Mouse (Mus musculus) heart, embryonic 10.5 days (tissue): ENCODE measurements around the gene Nab2. TPM values are rescaled to one million over a fixed set of nuclear protein-coding genes. Genes with fewer than 3 reads are reported as not detected.

ENCODE experiments used
- DNase-seq: peaks from one replicate; pipeline ENCODE4 v3.0.0-alpha.2; 2017; ENCODE audit warnings: low spot score
- H3K27ac ChIP-seq: fragments of 300-500 bp; sonication (generic); 2 replicates; pipeline ENCODE4 v1.5.1; 2016; ENCODE audit warnings: mild to moderate bottlenecking
- H3K27me3 ChIP-seq: fragments of 300-500 bp; sonication (generic); 2 replicates; pipeline ENCODE4 v1.6.1; 2016; ENCODE audit warnings: mild to moderate bottlenecking; ENCODE audit not compliant: poor library complexity, insufficient read depth, severe bottlenecking
- H3K36me3 ChIP-seq: fragments of 300-500 bp; sonication (generic); 2 replicates; pipeline ENCODE4 v1.6.1; 2016; ENCODE audit warnings: mild to moderate bottlenecking, moderate library complexity
- H3K4me1 ChIP-seq: fragments of 300-500 bp; sonication (generic); 2 replicates; pipeline ENCODE4 v1.6.1; 2016; ENCODE audit warnings: mild to moderate bottlenecking
- H3K4me3 ChIP-seq: fragments of 300-500 bp; sonication (generic); 2 replicates; pipeline ENCODE4 v1.5.1; 2016; ENCODE audit warnings: mild to moderate bottlenecking, moderate library complexity
- H3K9me3 ChIP-seq: fragments of 300-500 bp; sonication (generic); 2 replicates; pipeline ENCODE4 v1.6.1; 2016; ENCODE audit warnings: mild to moderate bottlenecking, moderate library complexity
- WGBS: fragments of 180-500 bp; shearing (Covaris S2); methylation state at CpG from one replicate; pipeline ENCODE4 v1.1.7; 2016; 5-methylcytosine and 5-hydroxymethylcytosine counted together
- polyA plus RNA-seq: library from polyadenylated mRNA; unstranded; fragments of >200 nt; fragmentation: Nextera tagmentation; extraction: Ambion mirVana; gene quantifications from 2 replicates; pipeline ENCODE4 v1.2.1, GENCODE M21; 2016

The Nab2 gene
- polyA plus RNA-seq, 1 experiment from 2014 or later: 12.6 TPM

DNA sequence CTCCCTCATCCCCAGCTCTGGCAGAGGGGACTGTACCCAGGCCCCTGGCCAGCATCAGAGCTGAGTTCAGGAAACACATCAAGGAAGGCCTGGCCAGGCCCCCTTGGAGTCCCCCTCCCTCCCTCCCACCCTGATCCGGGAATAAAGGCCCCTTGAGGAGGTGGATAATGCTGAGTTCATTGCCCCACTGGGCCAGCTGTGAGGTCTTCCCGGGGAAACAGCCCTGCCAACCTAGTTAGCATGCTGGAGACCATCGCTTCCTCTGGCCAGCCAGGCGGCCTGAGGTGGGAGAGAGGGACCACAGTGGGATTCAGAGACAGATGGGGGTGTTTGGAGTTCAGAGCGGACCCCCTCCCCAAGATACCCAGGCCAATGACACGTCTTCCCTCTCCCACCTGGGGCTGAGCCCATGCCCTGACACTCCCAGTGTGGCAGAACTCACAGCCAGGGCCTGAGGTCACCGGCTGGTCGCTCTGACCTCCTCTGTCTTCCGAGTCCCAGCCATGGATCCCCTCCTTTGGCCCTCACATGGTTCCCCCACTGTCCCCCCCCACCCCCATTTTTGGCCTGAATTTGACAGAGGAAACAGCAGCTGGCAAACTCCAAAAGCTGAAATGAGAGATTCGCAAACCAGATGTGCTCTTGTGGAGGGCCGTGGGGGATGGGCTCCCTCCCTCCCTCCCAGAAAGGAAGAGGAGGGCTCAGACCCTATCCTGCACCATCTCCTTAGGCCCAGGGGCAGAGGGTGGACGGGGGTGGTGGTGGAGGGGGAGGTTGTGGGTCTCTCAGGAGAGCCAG lies 53.9 kb downstream of the Nab2 start:
- 28% methylated on average over 12 of the region's 12 CpGs for WGBS
- Histone ChIP-seq H3K4me3 (peak overlapping the region; percentile 36), H3K27ac (peak overlapping the region; percentile 82), H3K4me1 (peaks cover 82% of the 10 kb centered on the region), H3K9me3 (no peaks in the 10 kb centered on the region), H3K27me3 (0 out of 2 replicates have a peak, but pooled peaks cover 4% of the 10 kb centered on the region), H3K36me3 (peaks cover 35% of the 10 kb centered on the region)
- DNase-seq: no peak

- Histone ChIP-seq H3K9me3 (no peaks in the 10 kb centered on the region), H3K4me1 (peaks cover 61% of the 10 kb centered on the region), H3K27me3 (no peaks in the 10 kb centered on the region), H3K4me3 (no peak overlapping the region), H3K27ac (peak overlapping the region; percentile 19; the same call in 1 of the 2 replicates), H3K36me3 (peaks cover 56% of the 10 kb centered on the region)
- WGBS: 61% methylated on average over 14 of the region's 14 CpGs
- DNase-seq: no peak
Measured at GRCm38 (mm10) chr10:127612079-127612775, 56.1 kb downstream of the Nab2 start.

Other genes starting within 250 kb of the Nab2 start
- 0.22 and 0.84 TPM in 2 replicates for gene Stac3, start 166.9 kb downstream of the Nab2 start, polyA plus RNA-seq
- gene Ndufa4l2, start 153.6 kb downstream of the Nab2 start, polyA plus RNA-seq: 7.8 and 9.0 TPM in 2 replicates
- gene Shmt2, start 146.1 kb downstream of the Nab2 start, polyA plus RNA-seq: 101 and 126 TPM in 2 replicates
- 0.16 and 0.33 TPM in 2 replicates for gene Nxph4, start 134.0 kb downstream of the Nab2 start, polyA plus RNA-seq
- 37.4 and 51.8 TPM in 2 replicates for gene Lrp1, start 47.4 kb downstream of the Nab2 start, polyA plus RNA-seq
- gene Stat6, start 25.6 kb downstream of the Nab2 start, polyA plus RNA-seq: 22.5 and 28.1 TPM in 2 replicates
- 7.7 and 8.8 TPM in 2 replicates for gene Nemp1, start 1.7 kb downstream of the Nab2 start, polyA plus RNA-seq
- 0.42 and 0.45 TPM in 2 replicates for gene Myo1a, start 36.6 kb upstream of the Nab2 start, polyA plus RNA-seq
- gene Tac2, start 55.9 kb upstream of the Nab2 start, polyA plus RNA-seq: 8.9 and 24.6 TPM in 2 replicates
- 2.4 and 4.9 TPM in 2 replicates for gene Zbtb39, start 71.0 kb upstream of the Nab2 start, polyA plus RNA-seq
- 15.2 and 22.1 TPM in 2 replicates for gene Gpr182, start 83.2 kb upstream of the Nab2 start, polyA plus RNA-seq
- gene Rdh1, start 91.2 kb upstream of the Nab2 start, polyA plus RNA-seq: 0.06 and 0.13 TPM in 2 replicates
- gene Rdh16f1, start 91.2 kb upstream of the Nab2 start, polyA plus RNA-seq: not detected in 2 replicates
- 0.06 and 0.19 TPM in 2 replicates for gene Rdh9, start 107.8 kb upstream of the Nab2 start, polyA plus RNA-seq
- gene Rdh16, start 132.6 kb upstream of the Nab2 start, polyA plus RNA-seq: not detected in 2 replicates
- gene Rdh19, start 181.4 kb upstream of the Nab2 start, polyA plus RNA-seq: not detected in 2 replicates
- gene Rdh16f2, start 197.9 kb upstream of the Nab2 start, polyA plus RNA-seq: not detected in 2 replicates
- not detected in 2 replicates for gene Rdh7, start 220.2 kb upstream of the Nab2 start, polyA plus RNA-seq
- gene Sdr9c7, start 229.9 kb upstream of the Nab2 start, polyA plus RNA-seq: not detected in 2 replicates